Mouse (Mus musculus) monocyte, adult 2 months (primary cell): ENCODE measurements around the gene Atg101.
"Not testable (repeated sequence)": the region's sequence is repeated elsewhere in the genome, so short reads cannot be mapped to it uniquely, and the experiment has no call there.

Source experiments
- DNase-seq, 2 experiments: peaks; one replicate each; pipeline ENCODE4 v3.0.0; 2022; ENCODE audit warnings: low spot score in 2 of 2, low read depth in 1 of 2

Atg101 gene

DNA sequence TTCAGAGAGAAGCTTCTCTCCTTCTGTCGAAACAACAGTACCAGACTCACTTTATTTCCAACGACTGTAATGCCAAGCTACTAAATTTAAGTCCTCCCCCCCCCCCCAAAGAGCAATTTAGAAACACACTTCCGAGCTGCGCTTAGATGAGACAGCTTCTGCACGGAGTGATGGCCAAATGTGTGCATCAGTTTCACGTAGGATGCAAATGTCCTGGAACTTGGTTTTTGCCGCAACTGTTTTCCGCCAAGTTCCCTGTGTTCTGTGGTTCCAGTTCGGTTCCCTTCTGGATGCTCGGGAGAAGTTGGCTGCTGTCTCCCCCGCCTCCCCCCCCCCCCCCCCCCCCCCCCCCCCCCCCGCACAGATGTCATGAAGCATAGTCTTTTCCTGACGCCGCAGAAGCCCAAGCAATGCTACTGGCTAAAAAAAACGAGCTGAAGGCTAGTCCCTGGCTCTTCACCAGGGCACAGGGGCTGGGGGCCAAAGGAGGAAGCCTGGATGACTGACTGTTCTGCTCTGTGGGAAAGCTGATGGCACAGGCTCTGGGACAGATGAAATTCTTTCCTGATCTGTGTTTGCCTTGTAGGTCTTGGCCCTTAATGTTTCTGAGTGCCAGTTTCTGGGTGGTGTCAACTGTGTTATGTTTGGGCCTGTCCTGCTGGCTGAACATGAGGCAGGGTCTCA lies 27.2 kb downstream of the Atg101 start:
- DNase-seq: no peak

DNA sequence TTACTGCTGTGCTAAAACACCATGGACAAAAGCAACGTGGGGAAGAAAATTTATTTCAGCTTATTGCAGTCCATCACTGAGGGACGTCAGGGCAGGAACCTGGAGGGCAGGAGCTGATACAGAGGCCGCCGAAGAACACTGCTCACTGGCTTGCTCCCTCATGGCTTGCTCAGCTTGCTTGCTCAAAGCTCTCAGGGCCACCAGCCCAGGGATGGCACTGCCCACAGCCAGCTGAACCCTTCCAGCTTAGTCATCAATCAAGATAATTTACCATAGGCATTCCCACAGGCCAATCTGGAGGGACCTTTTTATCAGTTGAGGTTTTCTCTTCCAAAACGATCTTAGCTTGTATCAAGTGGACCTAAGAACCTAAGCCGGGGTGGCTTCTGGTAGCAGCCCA lies 27.9 kb downstream of the Atg101 start:
- DNase-seq: no peak

DNA sequence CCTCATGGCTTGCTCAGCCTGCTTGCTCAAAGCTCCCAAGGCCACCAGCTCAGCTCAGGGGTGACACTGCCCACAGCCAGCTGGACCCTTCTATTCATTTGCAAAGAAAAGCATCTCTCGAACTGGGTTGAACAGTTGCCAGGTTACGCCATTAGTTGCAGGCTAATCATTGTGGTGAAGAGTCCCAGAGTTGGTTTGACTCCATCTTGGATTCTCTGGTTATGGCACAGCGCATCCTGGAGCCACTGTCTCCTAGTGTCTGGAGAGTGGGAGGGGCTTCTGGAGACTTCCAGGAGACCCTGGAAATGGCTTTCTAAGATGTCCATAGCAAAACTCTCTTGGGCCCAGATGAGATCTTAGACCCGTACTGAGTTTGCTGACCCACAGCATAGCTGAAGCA lies 31.3 kb downstream of the Atg101 start:
- no peak for DNase-seq

DNA sequence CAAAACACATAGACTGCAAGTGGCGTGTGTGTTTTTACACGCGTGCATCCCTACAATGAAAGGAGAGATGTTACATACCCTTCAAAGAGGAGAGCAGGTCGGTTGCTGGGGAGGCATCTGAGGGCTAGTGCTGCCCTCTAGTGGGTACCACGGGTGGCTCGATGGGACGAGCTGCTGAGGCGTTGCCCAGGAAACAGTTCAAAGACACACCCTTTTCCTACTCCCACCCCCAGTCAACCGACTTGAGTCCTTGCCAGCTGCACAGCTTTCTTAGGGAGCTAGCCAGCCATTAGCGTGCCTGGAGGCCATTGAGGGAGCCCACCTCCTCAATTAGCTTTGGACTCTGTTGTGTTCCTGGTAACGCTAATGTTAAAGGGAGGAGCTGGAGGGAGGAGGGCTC lies 31.8 kb downstream of the Atg101 start:
- DNase-seq: peak; percentile 81 to 84

DNA sequence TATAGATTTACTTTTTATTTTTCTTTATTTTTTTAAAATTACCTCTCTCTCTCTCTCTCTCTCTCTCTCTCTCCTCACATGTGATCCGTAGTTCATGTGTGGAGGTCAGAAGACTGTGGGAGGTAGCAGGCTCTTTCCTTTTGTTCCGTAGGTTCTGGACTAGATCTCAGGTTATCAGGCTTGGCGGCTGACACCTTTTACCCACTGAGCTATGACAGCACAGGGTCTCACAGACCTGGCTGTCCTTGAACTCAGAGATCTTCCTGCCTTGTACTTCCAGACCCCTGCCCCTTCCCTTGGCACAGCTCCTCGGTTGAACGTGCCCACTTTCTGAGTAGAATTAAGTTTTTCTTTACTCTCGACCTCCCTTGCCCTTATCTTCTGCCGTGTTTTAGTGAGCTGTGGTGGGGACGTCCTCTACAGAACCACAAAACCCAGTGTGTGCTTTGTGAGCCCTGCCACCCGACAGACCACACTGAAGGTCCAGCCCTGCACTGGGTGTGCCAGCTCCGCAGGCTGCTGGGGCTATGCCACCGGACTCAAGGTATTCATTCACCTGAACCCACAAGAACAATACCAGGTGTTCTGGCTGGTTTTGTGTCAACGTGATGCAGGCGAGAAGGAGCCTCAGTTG lies 32.3 kb downstream of the Atg101 start:
- no peak for DNase-seq

DNA sequence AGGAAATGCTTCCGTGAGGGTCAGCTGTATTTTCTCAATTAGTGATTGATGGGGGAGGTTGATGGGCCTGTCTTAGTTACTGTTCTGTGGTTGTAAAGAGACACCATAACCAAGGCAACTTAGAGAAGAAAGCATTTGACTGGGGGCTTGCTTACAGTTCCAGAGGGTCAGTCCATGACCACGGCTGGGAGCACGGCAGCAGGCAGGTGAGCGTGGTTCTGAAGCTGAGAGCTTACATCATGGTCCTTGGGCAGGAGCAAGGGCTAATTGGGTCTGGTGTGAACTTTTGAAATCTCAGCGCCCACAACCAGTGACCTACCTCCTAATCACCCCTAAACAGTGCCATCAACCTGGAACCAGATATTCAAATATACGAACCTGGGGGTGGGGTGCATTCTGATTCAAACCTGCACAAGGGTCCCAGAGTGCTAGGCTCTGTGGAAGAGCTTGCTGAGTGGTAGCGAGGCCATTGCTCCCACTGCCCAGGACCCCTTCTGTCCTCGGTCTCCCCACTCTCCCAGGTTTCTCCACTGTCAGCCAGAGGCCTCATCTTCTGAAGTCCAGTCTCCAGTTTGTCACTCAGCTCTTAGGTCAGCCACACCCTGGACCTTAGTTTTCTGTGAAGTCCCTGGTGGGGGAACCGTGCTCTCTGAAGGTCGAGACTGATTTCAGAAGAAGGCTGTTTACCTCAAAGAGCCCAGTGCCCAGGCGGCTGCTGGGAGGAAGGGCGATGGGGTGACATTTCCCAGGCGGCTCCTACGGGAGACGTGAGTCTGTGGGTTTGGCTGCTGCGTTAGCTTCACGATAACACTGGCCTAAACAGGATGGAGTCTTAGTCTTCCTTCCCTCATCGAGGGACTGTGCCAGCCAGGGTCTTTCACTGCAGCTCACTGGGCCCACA lies 33.1 kb downstream of the Atg101 start:
- no peak for DNase-seq

DNA sequence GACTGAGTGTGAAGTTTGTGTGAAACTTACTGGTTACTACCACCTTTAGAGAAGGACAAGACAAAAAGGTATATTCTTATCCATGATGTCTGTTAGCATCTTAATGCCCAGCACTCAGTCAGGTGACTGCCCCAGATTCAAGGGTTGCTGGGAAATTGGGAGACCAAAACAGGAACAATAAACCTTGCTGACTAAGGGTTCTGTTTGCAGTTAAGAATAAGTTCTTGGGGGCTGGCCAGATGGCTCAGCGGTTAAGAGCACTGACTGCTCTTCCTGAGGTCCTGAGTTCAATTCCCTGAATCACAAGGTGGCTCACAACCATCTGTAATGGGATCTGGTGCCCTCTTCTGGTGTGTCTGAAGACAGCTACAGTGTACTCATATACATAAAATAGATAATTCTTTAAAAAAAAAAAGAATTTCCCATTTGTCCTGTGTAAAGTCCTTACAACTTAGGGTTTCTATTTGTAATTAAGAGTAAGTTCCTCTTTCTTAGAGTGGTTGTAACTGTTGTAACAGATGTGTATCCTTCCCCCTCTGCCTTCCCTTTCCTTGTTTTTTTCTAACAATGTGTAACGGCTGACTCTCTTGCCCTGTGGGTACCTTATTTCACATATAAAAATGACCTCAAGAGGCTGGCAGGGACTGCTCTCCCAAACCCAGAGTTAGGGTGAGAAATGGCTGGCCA lies 33.9 kb downstream of the Atg101 start:
- DNase-seq: peak in 1 of 2 experiments; percentile 45

DNA sequence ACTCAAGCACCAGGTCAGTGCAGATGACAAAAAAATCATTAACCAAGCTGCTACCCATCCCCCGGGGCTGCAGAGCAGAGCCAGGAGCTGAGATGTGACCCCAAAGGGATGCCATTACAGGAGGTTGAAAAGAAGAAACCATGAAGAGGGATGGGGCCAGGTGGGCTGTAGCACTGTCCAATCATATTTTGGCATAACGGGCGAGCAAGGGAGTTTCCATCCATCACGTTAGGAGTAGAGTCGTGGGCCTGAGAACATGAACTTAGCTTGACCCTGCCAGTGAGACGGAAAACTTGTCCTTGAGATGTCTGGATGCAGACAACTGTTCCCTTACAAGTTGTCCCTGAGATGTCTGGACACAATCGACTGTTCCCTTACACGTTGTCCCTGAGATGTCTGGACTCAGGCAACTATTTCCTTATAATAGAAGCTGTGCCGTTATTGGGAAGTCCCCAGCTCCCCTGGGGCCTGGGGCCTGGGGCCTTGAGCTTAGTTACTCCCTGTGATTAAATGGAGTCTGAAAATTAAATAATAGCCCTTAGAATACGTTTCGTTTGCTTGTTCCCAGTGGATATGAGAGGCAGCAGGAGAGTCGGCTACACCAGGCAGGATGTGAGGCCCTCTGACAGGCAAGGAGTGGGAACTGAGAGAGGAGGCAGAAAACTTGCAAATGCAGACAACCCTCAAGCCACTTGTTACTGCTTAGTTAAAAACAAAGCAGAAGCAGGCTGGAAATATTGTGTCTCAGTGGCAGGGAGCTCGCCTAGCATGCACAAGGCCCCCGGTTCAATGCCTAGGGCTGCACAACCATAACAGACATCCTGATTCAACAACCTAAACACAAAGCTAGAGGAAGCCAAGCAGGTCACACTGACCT lies 35.1 kb downstream of the Atg101 start:
- no peak for DNase-seq

DNA sequence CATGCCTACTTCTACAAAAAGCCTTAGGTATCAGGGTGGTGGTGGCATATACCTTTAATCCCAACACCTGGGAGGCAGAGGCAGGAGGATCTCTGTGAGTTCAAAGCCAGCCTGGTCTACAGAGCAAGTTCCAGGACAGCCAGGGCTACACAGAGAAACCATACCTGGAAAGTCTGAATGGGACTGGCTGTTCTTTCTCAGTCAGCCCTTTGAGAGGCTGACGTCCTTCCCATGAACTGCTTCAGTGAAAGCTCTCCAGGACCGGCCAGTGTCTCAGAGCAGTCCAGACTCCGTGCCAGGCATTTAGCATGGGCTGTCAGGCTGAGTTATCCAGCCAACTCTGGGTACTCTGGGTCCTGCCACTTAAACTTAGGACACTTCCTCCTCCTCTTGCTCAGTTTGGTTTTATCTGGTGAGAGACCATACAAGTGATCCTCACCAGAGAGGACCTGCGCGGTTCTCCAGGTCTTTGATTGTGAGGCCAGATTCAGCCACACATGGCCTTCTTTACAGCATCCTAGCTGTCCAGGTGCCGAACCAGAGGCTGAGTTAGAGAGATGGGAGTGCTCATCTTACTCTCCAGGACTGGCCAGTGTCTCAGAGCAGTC lies 36.0 kb downstream of the Atg101 start:
- no peak for DNase-seq

DNA sequence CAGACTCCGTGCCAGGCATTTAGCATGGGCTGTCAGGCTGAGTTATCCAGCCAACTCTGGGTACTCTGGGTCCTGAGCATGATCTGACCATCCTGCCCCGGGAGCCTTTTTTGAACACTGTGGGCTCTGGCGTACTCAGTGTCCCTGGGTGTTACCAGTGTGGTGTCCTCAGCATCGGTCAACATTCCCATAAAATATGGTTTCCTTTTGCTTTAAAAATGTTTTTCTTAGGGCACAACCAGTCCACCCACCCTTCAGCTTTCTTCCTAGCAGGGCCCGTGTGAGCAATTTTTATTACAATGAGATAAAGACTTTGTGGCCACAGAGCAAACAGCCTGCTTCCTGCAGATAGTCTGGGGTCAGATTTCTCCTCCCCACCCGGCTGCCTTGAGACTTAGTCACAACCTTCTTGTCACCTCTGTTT lies 36.6 kb downstream of the Atg101 start:
- DNase-seq: no peak

DNA sequence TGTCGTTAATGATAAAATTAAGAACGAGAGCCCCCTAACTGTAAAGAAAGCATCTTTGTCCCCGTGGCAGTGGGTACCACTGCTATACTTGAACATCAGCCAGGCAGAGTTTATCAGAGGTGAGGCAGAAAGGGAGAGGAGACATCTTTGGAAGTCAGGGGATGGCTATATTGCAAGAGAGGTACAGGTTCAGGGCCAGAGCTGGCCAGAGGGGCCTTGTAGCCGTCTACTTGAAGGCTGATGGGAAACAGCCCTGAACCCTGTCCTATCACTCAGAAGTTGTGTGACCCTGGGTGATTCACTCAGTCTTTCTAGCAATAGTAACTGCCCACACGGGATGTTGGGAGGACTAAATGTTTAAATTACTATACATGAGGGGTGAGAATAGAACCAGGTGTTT lies 37.1 kb downstream of the Atg101 start:
- no peak for DNase-seq

DNA sequence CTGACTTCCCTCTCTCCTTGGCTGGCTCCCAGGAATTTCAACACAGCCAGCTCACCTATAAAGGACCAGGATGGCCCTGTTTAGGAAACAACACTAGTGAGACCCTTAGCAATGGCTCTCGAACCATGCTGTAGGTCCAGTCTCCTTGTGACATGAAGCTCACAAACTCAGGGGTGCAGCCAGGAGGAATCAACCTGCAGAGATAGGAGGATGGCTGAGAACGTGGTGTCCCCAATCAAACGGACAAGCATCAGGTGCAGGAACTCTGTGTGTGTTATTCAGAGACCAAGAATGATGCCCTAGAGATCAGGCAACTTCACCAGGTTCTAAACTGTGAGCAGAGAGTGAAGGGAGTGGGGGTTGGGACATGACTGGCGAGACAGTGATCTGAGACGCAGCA lies 38.0 kb downstream of the Atg101 start:
- no peak for DNase-seq

DNA sequence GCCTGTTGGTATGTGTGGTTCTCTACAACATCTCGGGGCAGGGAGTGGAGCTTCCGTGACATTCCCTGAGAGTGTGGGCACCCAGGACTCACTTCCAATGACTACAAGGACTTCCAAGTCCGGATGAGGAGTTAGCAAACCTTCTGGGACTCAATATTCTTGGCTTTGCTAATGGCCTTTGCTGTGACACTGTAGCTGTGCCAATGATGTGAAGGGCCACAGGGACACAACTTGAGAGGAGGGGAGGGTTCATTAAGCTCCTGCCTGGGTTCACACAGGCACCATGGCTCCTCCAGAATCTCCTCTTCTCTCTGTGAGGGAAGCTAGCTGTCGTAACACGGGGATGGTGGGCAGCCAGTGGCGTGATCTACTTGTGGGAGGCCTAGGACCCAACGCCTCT lies 38.6 kb downstream of the Atg101 start:
- DNase-seq: no peak

DNA sequence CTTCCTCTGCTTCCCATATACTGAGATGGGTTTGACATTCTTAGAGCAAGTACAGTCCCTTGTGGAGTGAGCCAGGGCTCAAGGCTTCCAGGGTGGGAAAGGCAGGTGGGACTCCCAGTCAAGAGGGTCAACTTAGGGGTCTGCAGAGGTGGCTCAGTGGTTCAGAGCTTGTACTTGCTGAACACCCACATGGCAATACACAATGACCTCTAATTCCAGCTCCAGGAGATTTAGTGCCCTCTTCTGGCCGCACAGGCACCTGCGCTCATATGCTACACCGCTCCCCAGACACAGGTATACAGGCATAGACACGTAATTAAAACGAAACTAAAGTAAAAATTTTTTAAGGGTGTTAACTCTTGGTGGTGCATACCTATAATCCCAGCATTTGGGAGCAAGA lies 39.4 kb downstream of the Atg101 start:
- no peak for DNase-seq

DNA sequence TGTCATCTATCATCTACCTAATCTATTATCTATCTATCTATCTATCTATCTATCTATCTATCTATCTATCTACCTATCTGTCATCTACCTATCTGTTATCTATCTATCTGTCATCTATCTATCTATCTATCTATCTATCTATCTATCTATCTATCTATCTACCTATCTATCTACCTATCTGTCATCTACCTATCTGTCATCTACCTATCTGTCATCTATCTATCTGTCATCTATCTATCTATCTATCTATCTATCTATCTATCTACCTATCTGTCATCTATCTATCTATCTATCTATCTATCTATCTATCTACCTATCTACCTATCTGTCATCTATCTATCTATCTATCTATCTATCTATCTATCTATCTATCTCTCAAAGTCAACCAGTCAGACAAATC lies 40.3 kb downstream of the Atg101 start:
- DNase-seq: not testable (repeated sequence)

DNA sequence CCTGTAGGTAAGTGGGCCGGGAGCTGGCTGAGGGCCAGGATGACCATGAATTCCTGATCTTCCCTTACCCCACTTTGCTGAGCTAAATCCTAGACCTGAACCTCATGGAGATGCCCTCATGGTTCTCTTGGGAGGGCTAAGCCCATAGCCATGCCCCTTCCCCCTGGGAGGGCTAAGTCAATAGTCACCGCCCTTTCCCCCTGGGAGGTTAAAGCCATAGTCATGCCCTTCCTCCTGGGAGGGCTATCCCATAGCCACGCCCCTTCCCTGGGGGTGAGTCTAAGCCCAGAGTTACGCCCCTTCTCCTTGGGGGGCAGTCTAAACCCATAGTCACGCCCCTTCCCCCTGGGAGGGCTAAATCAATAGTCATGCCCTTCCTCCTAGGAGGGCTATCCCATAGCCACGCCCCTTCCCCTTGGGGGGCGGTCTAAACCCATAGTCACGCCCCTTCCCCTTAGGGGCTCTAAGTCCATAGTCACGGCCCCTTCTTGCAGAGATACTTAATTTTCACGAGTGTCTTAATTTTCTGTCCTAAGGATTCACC lies 42.0 kb downstream of the Atg101 start:
- DNase-seq: no peak

DNA sequence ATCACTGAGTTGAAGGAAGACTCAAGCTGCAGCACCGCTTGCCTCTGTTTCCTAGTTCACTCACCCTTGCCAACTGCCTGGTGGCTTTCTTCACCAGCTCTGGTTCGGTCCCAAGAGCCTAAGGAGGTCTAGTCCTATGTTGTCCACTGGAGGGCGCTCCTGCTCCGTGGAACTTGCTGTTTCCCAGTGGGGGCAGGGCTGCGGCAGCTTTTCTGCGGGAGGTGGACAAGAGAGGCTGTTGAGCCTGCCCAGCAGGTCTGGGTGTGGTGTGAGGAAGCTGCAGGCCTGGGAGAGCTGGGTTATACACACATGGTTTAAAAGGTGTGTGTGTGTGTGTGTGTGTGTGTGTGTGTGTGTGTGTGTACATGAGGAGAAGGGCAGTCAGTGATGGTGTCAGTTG lies 43.2 kb downstream of the Atg101 start:
- peak; percentile 66 to 81 for DNase-seq

DNA sequence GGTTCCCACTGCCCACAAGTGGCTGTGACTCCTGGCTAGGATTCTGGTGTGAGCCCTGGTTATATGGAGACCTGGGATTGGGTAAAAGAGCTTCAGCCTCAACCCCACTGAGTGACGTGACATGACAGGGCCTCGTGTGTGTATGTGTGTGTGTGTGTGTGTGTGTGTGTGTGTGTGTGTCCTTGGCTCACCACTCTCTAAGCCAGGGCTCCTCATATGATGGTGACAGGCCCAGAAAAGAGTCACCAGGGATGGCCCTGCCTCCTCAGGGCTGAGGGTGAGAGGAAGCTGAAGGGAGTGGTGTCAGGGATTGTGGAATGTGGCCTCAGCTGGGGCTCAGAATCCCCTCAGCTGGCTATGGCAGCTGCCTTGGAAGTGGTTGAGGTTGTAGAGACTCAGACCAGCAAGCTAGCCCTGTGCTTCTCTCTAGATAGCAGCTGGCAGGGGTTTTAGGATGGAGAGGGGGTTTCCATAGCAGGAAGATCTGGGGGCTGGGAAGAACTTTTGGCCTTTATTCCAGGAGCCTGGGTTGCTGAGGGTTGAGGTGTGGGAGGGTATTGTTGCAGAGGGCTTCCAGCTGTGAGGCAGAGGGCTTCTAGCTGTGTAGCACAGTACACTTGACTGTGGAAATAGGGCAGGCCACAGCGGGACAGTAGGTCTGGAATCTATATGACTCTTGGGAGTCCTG lies 44.9 kb downstream of the Atg101 start:
- no peak for DNase-seq

DNA sequence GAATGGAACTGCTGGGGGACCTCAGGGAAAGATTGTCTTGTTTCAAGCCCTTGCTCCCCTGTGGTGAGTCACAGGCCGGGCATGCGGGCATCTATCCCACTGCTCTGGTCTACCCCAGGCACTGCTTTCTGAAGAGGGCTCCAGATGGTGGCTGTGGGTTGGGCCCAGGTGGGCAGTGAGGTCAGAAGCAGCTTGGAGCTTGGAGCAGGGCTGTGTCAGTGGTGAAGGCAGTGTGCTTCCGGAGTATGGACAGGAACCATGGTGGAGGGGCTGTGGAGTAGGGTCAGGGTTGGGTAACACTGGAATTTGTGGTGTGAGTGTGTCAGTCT lies 45.5 kb downstream of the Atg101 start:
- no peak for DNase-seq
